Mouse (Mus musculus) heart, adult 2 months (tissue): Measurements from ENCODE around the gene Psmd12.

Source experiments
- CTCF ChIP-seq: fragments of 200-600 bp; IDR thresholded peaks from 2 replicates; pipeline ENCODE4 v1.8.1; 2022; ENCODE audit warnings: antibody characterized with exemption, mild to moderate bottlenecking, moderate library complexity
- POLR2A ChIP-seq: fragments of 200-500 bp; IDR thresholded peaks from 2 replicates; pipeline ENCODE4 v1.6.1; 2011; ENCODE audit warnings: mild to moderate bottlenecking, low read depth, low read length, control low read depth; ENCODE audit not compliant: insufficient read depth

GRCm38 (mm10) chr11:107518645-107519429 lies 39.6 kb downstream of the Psmd12 start:
- TF ChIP-seq CTCF = no peak
- no peak for TF ChIP-seq POLR2A
